Mouse (Mus musculus) midbrain, embryonic 11.5 days (tissue): ENCODE measurements around the gene Hdac11. TPM values are rescaled to one million over a fixed set of nuclear protein-coding genes. Genes with fewer than 3 reads are reported as not detected.
A peak's percentile ranks its signal among the peaks of the same experiment; 100 is the strongest.

ENCODE experiments used
- ATAC-seq: fragments of 200-750 bp; cut with Nextera tagmentation; 2 replicates; pipeline ENCODE4 v1.8.0; 2017; ENCODE audit warnings: moderate TSS enrichment, moderate library complexity; ENCODE audit not compliant: low FRiP score
- DNase-seq: peaks from one replicate; pipeline ENCODE4 v3.0.0; 2015; ENCODE audit warnings: low spot score; ENCODE audit errors: missing footprints
- H3K27ac ChIP-seq: fragments of 300-500 bp; sonication (generic); 2 replicates; pipeline ENCODE4 v1.5.1; 2014; ENCODE audit warnings: low read depth, low read length
- H3K27me3 ChIP-seq: fragments of 300-500 bp; sonication (generic); 2 replicates; pipeline ENCODE4 v1.6.1; 2014; ENCODE audit warnings: mild to moderate bottlenecking, low read length, moderate library complexity, mixed read lengths; ENCODE audit not compliant: control insufficient read depth, insufficient read depth
- H3K36me3 ChIP-seq: fragments of 300-500 bp; sonication (generic); 2 replicates; pipeline ENCODE4 v1.6.1; 2014; ENCODE audit warnings: mild to moderate bottlenecking, low read length, moderate library complexity, mixed read lengths; ENCODE audit not compliant: control insufficient read depth, insufficient read depth
- H3K4me1 ChIP-seq: fragments of 300-500 bp; sonication (generic); 2 replicates; pipeline ENCODE4 v1.6.1; 2014; ENCODE audit warnings: low read length; ENCODE audit not compliant: control insufficient read depth, insufficient read depth
- H3K4me2 ChIP-seq: fragments of 300-500 bp; sonication (generic); 2 replicates; pipeline ENCODE4 v1.6.1; 2014; ENCODE audit warnings: mild to moderate bottlenecking, moderate library complexity
- H3K4me3 ChIP-seq: fragments of 300-500 bp; sonication (generic); 2 replicates; pipeline ENCODE4 v1.5.1; 2014; ENCODE audit warnings: low read depth, low read length
- H3K9ac ChIP-seq: fragments of 300-500 bp; sonication (generic); 2 replicates; pipeline ENCODE4 v1.6.1; 2014; ENCODE audit warnings: low read length
- H3K9me3 ChIP-seq: fragments of 300-500 bp; sonication (generic); 2 replicates; pipeline ENCODE4 v1.6.1; 2016; ENCODE audit warnings: low read length; ENCODE audit not compliant: control insufficient read depth
- WGBS: fragments of 180-500 bp; shearing (Covaris S2); extraction: QIAGEN DNeasy Blood & Tissue Kit; methylation state at CpG from one replicate; pipeline ENCODE4 v1.1.7; 2014; 5-methylcytosine and 5-hydroxymethylcytosine counted together
- polyA plus RNA-seq: library from polyadenylated mRNA; unstranded; fragments of >200 nt; fragmentation: Nextera tagmentation; extraction: Ambion mirVana; gene quantifications from 2 replicates; pipeline ENCODE4 v1.2.1, GENCODE M21; 2014

The Hdac11 gene
- polyA plus RNA-seq, 1 experiment from 2014 or later = 13.0 TPM

- H3K9me3 ChIP-seq = no peaks in the 10 kb centered on the region
- peak overlapping the region; percentile 53 for H3K9ac ChIP-seq
- H3K4me1 ChIP-seq = peaks cover 20% of the 10 kb centered on the region
- peak; percentile 78 for ATAC-seq
- H3K27ac ChIP-seq = no peak overlapping the region
- WGBS = under 1% methylated on average over 29 of the region's 29 CpGs
- H3K36me3 ChIP-seq = no peaks in the 10 kb centered on the region
- peak; percentile 95 for DNase-seq
- peak overlapping the region; percentile 29 for H3K4me3 ChIP-seq
- H3K27me3 ChIP-seq = peaks cover 8% of the 10 kb centered on the region
- H3K4me2 ChIP-seq = peak overlapping the region; percentile 52
Observed at GRCm38 (mm10) chr6:91212571-91212970, 56.1 kb downstream of the Hdac11 start.

- Histone ChIP-seq H3K27ac (no peak overlapping the region), H3K4me1 (peaks cover 20% of the 10 kb centered on the region), H3K4me3 (peak overlapping the region; percentile 29), H3K9me3 (no peaks in the 10 kb centered on the region), H3K36me3 (no peaks in the 10 kb centered on the region), H3K4me2 (peak overlapping the region; percentile 52), H3K27me3 (peaks cover 8% of the 10 kb centered on the region), H3K9ac (peak overlapping the region; percentile 53; the same call in 1 of the 2 replicates)
- ATAC-seq (no peak), DNase-seq (peak; percentile 87)
- 59% methylated on average over 21 of the region's 21 CpGs for WGBS
Observed at GRCm38 (mm10) chr6:91213287-91214218, 57.1 kb downstream of the Hdac11 start.

DNA sequence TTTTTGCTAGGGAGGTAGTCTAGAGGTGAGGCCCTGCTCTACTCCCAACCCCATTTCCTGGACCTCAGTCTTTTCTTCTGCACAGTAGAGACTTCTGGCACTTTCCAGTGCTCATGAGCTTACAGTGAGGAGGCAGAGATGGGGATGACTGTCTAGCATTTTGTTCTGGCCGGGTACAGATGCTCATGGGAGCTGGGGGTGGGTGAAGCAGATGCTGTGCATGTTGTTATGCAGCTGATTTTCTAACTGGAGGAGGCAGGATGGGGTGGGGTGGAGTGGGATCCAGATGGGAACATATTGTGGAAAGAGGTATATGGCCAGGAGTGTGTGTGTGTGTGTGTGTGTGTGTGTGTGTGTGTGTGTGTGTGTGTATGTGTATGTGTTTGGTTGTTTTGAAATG, 59.0 kb downstream of the Hdac11 start:
- WGBS = 54% methylated on average over 1 of the region's 1 CpGs
- no peak for ATAC-seq

GRCm38 (mm10) chr6:91218445-91218844, 62.0 kb downstream of the Hdac11 start:
- no peak overlapping the region for H3K4me2 ChIP-seq
- H3K27me3 ChIP-seq = peaks cover 2% of the 10 kb centered on the region; the same call in 1 of the 2 replicates
- ATAC-seq (no peak), DNase-seq (no peak)
- peaks cover under 1% of the 10 kb centered on the region for H3K4me1 ChIP-seq
- no peaks in the 10 kb centered on the region for H3K36me3 ChIP-seq
- no peaks in the 10 kb centered on the region for H3K9me3 ChIP-seq
- no peak overlapping the region for H3K9ac ChIP-seq
- no peak overlapping the region for H3K4me3 ChIP-seq
- WGBS = 67% methylated on average over 9 of the region's 9 CpGs
- no peak overlapping the region for H3K27ac ChIP-seq

More for the DNA sequence above, 59.0 kb downstream of the Hdac11 start:
- H3K9ac ChIP-seq = no peak overlapping the region
- no peaks in the 10 kb centered on the region for H3K36me3 ChIP-seq
- DNase-seq = no peak
- no peak overlapping the region for H3K4me3 ChIP-seq
- H3K4me2 ChIP-seq = no peak overlapping the region
- H3K4me1 ChIP-seq = peaks cover 10% of the 10 kb centered on the region; the same call in 1 of the 2 replicates
- H3K9me3 ChIP-seq = no peaks in the 10 kb centered on the region
- no peak overlapping the region for H3K27ac ChIP-seq
- H3K27me3 ChIP-seq = peaks cover 8% of the 10 kb centered on the region

DNA sequence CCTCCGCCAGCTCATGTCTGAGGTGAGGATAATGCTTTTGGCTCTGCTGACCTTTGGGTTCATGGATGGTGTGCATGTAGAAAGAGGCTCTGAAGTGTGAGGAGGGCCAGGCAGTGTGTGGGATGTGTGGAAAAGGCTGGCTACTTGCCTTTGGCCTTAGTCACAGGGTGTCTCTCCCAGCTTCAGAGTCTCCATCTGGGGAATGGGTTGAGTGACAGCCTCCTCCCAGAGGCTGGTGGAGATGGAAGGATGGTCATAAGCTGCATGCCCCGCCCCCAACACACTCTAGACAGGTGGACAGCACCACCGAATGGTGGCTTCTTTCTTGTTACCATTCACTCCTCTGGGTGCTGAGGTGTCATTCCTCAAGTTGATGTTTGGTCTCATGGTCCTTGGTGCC, 62.4 kb downstream of the Hdac11 start:
- 84% methylated on average over 3 of the region's 3 CpGs for WGBS
- H3K27me3 ChIP-seq = no peaks in the 10 kb centered on the region; the same call in 1 of the 2 replicates
- H3K4me1 ChIP-seq = no peaks in the 10 kb centered on the region; the same call in 1 of the 2 replicates
- no peak overlapping the region for H3K4me2 ChIP-seq
- no peaks in the 10 kb centered on the region for H3K36me3 ChIP-seq
- no peaks in the 10 kb centered on the region for H3K9me3 ChIP-seq
- ATAC-seq = no peak
- H3K4me3 ChIP-seq = no peak overlapping the region
- H3K9ac ChIP-seq = no peak overlapping the region
- H3K27ac ChIP-seq = no peak overlapping the region
- DNase-seq = no peak

GRCm38 (mm10) chr6:91220062-91220461, 63.6 kb downstream of the Hdac11 start:
- no peaks in the 10 kb centered on the region for H3K27me3 ChIP-seq
- no peaks in the 10 kb centered on the region for H3K36me3 ChIP-seq
- H3K27ac ChIP-seq = no peak overlapping the region
- ATAC-seq = no peak
- no peaks in the 10 kb centered on the region for H3K9me3 ChIP-seq
- no peak for DNase-seq
- no peak overlapping the region for H3K4me3 ChIP-seq
- no peak overlapping the region for H3K4me2 ChIP-seq
- H3K9ac ChIP-seq = no peak overlapping the region
- H3K4me1 ChIP-seq = no peaks in the 10 kb centered on the region; the same call in 1 of the 2 replicates

DNA sequence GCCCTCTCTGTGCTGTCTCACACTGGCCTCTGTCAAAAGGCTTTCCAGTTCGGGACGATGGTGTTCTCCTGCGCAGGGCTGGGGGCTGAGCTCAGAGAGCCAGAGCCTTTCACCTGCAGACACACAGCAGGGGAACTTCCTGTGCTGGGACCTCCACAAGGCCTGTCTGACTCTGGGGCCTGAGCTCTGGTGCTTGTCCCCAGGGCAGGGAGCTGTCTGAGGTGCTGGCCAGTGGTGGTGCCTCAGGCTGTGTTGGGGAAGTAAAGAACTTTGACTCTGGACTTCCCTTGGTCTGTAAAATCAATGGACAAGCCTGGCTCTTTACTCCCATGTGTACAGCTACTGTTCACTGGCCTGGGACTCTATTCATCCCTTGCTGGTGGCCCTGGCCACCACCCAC, 64.6 kb downstream of the Hdac11 start:
- 9% methylated on average over 3 of the region's 3 CpGs for WGBS
- H3K4me3 ChIP-seq = no peak overlapping the region
- DNase-seq (no peak), ATAC-seq (no peak)
- no peak overlapping the region for H3K27ac ChIP-seq
- no peaks in the 10 kb centered on the region for H3K9me3 ChIP-seq
- no peak overlapping the region for H3K9ac ChIP-seq
- H3K4me1 ChIP-seq = no peaks in the 10 kb centered on the region; the same call in 1 of the 2 replicates
- no peak overlapping the region for H3K4me2 ChIP-seq
- H3K27me3 ChIP-seq = no peaks in the 10 kb centered on the region
- no peaks in the 10 kb centered on the region for H3K36me3 ChIP-seq

GRCm38 (mm10) chr6:91222694-91223346, 66.4 kb downstream of the Hdac11 start:
- 78% methylated on average over 10 of the region's 10 CpGs for WGBS
- Histone ChIP-seq H3K4me1 (no peaks in the 10 kb centered on the region; the same call in 1 of the 2 replicates), H3K27ac (no peak overlapping the region), H3K9me3 (no peaks in the 10 kb centered on the region), H3K4me2 (no peak overlapping the region), H3K27me3 (no peaks in the 10 kb centered on the region), H3K36me3 (no peaks in the 10 kb centered on the region), H3K9ac (no peak overlapping the region), H3K4me3 (no peak overlapping the region)
- no peak for ATAC-seq
- no peak for DNase-seq
